Mouse (Mus musculus) embryonic facial prominence, embryonic 10.5 days (tissue): ENCODE results near the gene Gm17364. TPM values are rescaled to one million over a fixed set of nuclear protein-coding genes. Genes with fewer than 3 reads are reported as not detected.

Experiments
- DNase-seq: peaks from one replicate; pipeline ENCODE4 v3.0.0-alpha.2; 2017; ENCODE audit warnings: low spot score
- H3K27ac ChIP-seq: fragments of 300-500 bp; sonication (generic); replicated peaks from 2 replicates; pipeline ENCODE4 v1.5.1; 2016; ENCODE audit warnings: mild to moderate bottlenecking
- H3K27me3 ChIP-seq: fragments of 300-500 bp; sonication (generic); replicated peaks from 2 replicates; pipeline ENCODE4 v1.6.1; 2016; ENCODE audit warnings: low read depth, mild to moderate bottlenecking; ENCODE audit not compliant: poor library complexity, severe bottlenecking
- H3K36me3 ChIP-seq: fragments of 300-500 bp; sonication (generic); replicated peaks from 2 replicates; pipeline ENCODE4 v1.6.1; 2016; ENCODE audit warnings: mild to moderate bottlenecking, moderate library complexity
- H3K4me1 ChIP-seq: fragments of 300-500 bp; sonication (generic); 2 replicates; pipeline ENCODE4 v1.6.1; 2016
- H3K4me3 ChIP-seq: fragments of 300-500 bp; sonication (generic); 2 replicates; pipeline ENCODE4 v1.5.1; 2016; ENCODE audit warnings: mild to moderate bottlenecking, moderate library complexity
- H3K9me3 ChIP-seq: fragments of 300-500 bp; sonication (generic); 2 replicates; pipeline ENCODE4 v1.6.1; 2016; ENCODE audit warnings: mild to moderate bottlenecking
- WGBS: fragments of 180-500 bp; shearing (Covaris S2); methylation state at CpG from one replicate; pipeline ENCODE4 v1.1.7; 2016; 5-methylcytosine and 5-hydroxymethylcytosine counted together
- polyA plus RNA-seq: library from polyadenylated mRNA; unstranded; fragments of >200 nt; fragmentation: Nextera tagmentation; extraction: Ambion mirVana; gene quantifications from 2 replicates; pipeline ENCODE4 v1.2.1, GENCODE M21; 2016

The Gm17364 gene
- polyA plus RNA-seq, 1 experiment from 2014 or later, result not detected

GRCm38 (mm10) chr13:41230256-41230655 lies 43.5 kb downstream of the Gm17364 start:
- no peak overlapping the region for H3K4me3 ChIP-seq
- no peaks in the 10 kb centered on the region for H3K4me1 ChIP-seq
- H3K9me3 ChIP-seq, result no peaks in the 10 kb centered on the region
- H3K27ac ChIP-seq, result no peak overlapping the region
- 88% methylated on average over 5 of the region's 5 CpGs for WGBS
- DNase-seq, result no peak
- no peaks in the 10 kb centered on the region for H3K27me3 ChIP-seq
- H3K36me3 ChIP-seq, result no peaks in the 10 kb centered on the region

- no peaks in the 10 kb centered on the region for H3K4me1 ChIP-seq
- WGBS, result 91% methylated on average over 5 of the region's 5 CpGs
- H3K36me3 ChIP-seq, result no peaks in the 10 kb centered on the region
- peaks cover 5% of the 10 kb centered on the region; the same call in 1 of the 2 replicates for H3K9me3 ChIP-seq
- H3K4me3 ChIP-seq, result no peak overlapping the region
- no peak overlapping the region for H3K27ac ChIP-seq
- no peak for DNase-seq
- no peaks in the 10 kb centered on the region for H3K27me3 ChIP-seq
Measured at GRCm38 (mm10) chr13:41228060-41228459, 45.7 kb downstream of the Gm17364 start.

GRCm38 (mm10) chr13:41226513-41226912 lies 47.3 kb downstream of the Gm17364 start:
- WGBS, result 81% methylated on average over 5 of the region's 5 CpGs
- Histone ChIP-seq H3K4me3 (no peak overlapping the region), H3K9me3 (peaks cover 18% of the 10 kb centered on the region; the same call in 1 of the 2 replicates), H3K4me1 (no peaks in the 10 kb centered on the region), H3K36me3 (no peaks in the 10 kb centered on the region), H3K27me3 (no peaks in the 10 kb centered on the region), H3K27ac (no peak overlapping the region)
- DNase-seq, result no peak

Other genes starting within 250 kb of the Gm17364 start
- gene Mak, start 194.3 kb downstream of the Gm17364 start, polyA plus RNA-seq, result 0.94 and 0.95 TPM in 2 replicates
- gene Gcm2, start 162.9 kb downstream of the Gm17364 start, polyA plus RNA-seq, result 0.06 TPM in 1 of 2 replicates, not detected in the other
- gene Sycp2l, start 159.7 kb downstream of the Gm17364 start, polyA plus RNA-seq, result 0.12 TPM in 1 of 2 replicates, not detected in the other
- gene Elovl2, start 53.6 kb downstream of the Gm17364 start, polyA plus RNA-seq, result 27.5 and 34.1 TPM in 2 replicates
- gene Smim13, start 24.1 kb downstream of the Gm17364 start, polyA plus RNA-seq, result 11.3 and 12.1 TPM in 2 replicates
- 17.4 and 19.1 TPM in 2 replicates for gene Nedd9, start 213.4 kb upstream of the Gm17364 start, polyA plus RNA-seq